Mouse (Mus musculus): ENCODE measurements around the gene Gm37240. TPM values are rescaled to one million over a fixed set of nuclear protein-coding genes. Genes with fewer than 3 reads are reported as not detected.

The Gm37240 gene
- polyA plus RNA-seq, 1 experiment from 2014 or later, result 1.1 TPM

DNA sequence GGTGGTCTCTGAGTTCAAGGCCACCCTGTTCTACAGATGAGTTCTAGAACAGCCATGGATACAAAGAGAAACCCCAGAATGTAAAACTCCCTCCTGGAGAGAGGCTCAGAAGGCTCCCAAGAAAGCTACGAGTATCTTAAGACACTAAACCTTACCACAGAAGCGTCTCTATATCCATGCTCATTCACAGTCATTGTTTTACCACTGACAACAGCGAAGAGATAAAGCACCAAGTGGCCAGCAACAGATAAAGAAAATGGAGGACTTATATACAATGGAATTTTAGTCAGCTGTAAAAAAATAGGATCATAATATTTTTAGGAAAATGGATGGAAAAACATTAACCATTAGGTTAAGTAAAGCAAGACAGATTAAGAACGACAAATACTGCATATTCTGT, 1382.1 kb downstream of the Gm37240 start:
- no peak overlapping the region for H3K4me2 ChIP-seq (replicated peaks)
- no peaks in the 10 kb centered on the region for H3K27me3 ChIP-seq (replicated peaks)
- H3K9ac ChIP-seq, result no peak overlapping the region
- 89% methylated on average over 4 of the region's 4 CpGs for WGBS
- no peak overlapping the region for H3K27ac ChIP-seq
- ATAC-seq (ENCODE audit: low FRiP score, low read depth), result no peak
- H3K4me3 ChIP-seq, result no peak overlapping the region
- H3K9me3 ChIP-seq, result no peaks in the 10 kb centered on the region
- peaks cover 8% of the 10 kb centered on the region; the same call in 1 of the 2 replicates for H3K4me1 ChIP-seq
- no peaks in the 10 kb centered on the region for H3K36me3 ChIP-seq

DNA sequence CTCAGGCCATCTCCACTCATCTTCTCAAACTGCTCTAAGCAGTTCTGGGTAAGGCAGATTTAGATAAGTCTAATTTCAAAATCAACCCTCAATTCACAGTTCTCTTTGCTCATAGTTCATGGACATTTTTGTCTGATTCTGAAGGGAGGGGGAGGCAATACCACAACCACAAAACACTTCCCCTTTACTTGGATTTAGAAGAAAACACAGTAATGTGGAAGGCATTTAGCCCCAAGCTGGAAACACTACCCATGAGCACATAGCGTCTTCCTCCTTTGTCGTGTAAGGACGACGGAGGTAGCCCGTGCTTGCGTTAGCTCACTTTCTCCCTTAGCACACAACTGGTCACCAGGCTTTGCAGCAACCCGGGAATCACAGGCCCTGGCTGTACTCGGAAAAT, 1383.0 kb downstream of the Gm37240 start:
- WGBS, result 93% methylated on average over 8 of the region's 8 CpGs
- Histone ChIP-seq H3K27me3 (replicated peaks) (no peaks in the 10 kb centered on the region), H3K4me3 (no peak overlapping the region), H3K27ac (no peak overlapping the region), H3K9me3 (no peaks in the 10 kb centered on the region), H3K36me3 (no peaks in the 10 kb centered on the region), H3K9ac (no peak overlapping the region), H3K4me2 (replicated peaks) (no peak overlapping the region), H3K4me1 (peaks cover 8% of the 10 kb centered on the region; the same call in 1 of the 2 replicates)
- ATAC-seq (ENCODE audit: low FRiP score, low read depth), result no peak

DNA sequence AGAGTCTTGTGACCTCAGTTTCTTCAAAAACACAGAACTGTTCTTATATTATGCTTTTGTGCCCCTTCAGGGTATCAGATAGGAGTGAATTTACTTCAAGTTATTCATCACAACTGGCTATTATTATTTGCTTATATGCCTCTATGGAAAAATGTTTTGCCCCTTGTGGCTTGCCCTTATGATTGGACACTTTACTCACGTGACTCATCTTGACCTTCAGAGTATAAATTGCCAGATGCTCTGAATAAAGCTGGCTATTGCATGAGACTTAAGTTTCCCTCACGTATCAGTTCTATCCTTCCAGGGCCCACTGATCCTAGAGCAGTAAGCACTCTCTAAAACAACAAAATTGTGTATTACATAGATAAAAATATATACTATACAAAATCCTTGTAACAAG, 1385.2 kb downstream of the Gm37240 start:
- ATAC-seq (ENCODE audit: low FRiP score, low read depth), result no peak
- Histone ChIP-seq H3K4me1 (peaks cover 8% of the 10 kb centered on the region; the same call in 1 of the 2 replicates), H3K27ac (no peak overlapping the region), H3K9ac (no peak overlapping the region), H3K27me3 (replicated peaks) (no peaks in the 10 kb centered on the region), H3K36me3 (no peaks in the 10 kb centered on the region), H3K4me3 (no peak overlapping the region), H3K4me2 (replicated peaks) (no peak overlapping the region), H3K9me3 (no peaks in the 10 kb centered on the region)
- WGBS, result 85% methylated on average over 2 of the region's 2 CpGs

DNA sequence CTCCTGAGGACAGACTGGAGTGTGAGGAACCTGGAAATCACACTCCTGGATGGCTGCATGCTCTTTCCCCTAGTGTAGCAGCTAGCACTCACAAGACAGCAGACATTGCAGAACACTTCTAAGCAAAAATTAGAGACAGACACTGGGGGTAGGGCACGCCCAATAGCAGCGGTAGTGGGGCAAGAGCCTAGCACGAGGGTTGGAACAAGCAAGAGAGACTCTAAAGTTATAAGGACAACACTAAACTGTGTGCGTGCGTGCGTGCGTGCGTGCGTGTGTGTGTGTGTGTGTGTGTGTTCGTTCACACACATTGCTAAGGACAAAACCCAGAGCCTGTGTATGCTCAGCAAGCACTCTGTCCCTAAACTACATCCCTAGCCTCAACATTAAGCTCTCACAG, 1386.8 kb downstream of the Gm37240 start:
- H3K4me3 ChIP-seq, result no peak overlapping the region
- no peak for ATAC-seq (ENCODE audit: low FRiP score, low read depth)
- no peak overlapping the region for H3K4me2 ChIP-seq (replicated peaks)
- H3K9ac ChIP-seq, result no peak overlapping the region
- no peaks in the 10 kb centered on the region for H3K9me3 ChIP-seq
- peaks cover 8% of the 10 kb centered on the region; the same call in 1 of the 2 replicates for H3K4me1 ChIP-seq
- no peak overlapping the region for H3K27ac ChIP-seq
- WGBS, result 66% methylated on average over 10 of the region's 10 CpGs
- no peaks in the 10 kb centered on the region for H3K27me3 ChIP-seq (replicated peaks)
- H3K36me3 ChIP-seq, result no peaks in the 10 kb centered on the region

DNA sequence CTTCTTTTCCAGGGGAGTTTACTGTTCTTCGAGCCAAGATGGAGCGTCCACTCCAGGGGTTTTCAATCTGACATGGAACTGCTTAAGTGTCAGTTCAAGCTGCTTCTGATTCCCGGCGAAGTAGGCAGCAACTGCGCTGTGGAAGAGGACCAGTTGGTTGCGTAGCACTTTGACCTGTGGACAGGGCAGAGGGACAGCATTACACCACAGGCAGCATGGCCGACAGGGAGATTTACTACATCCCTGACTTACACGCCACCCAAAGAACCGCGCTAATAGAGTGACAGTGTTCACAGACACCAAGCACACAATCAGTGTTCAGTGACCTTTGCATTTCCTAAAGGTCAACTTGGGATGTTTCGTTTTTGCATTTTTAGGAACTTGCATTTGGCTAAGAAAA, 1389.6 kb downstream of the Gm37240 start:
- H3K9me3 ChIP-seq, result no peaks in the 10 kb centered on the region
- H3K4me2 ChIP-seq (replicated peaks), result no peak overlapping the region
- no peak overlapping the region for H3K9ac ChIP-seq
- H3K4me3 ChIP-seq, result no peak overlapping the region
- H3K4me1 ChIP-seq, result peaks cover 8% of the 10 kb centered on the region; the same call in 1 of the 2 replicates
- H3K27me3 ChIP-seq (replicated peaks), result no peaks in the 10 kb centered on the region
- H3K36me3 ChIP-seq, result no peaks in the 10 kb centered on the region
- no peak overlapping the region for H3K27ac ChIP-seq
- 38% methylated on average over 11 of the region's 11 CpGs for WGBS
- no peak for ATAC-seq (ENCODE audit: low FRiP score, low read depth)

DNA sequence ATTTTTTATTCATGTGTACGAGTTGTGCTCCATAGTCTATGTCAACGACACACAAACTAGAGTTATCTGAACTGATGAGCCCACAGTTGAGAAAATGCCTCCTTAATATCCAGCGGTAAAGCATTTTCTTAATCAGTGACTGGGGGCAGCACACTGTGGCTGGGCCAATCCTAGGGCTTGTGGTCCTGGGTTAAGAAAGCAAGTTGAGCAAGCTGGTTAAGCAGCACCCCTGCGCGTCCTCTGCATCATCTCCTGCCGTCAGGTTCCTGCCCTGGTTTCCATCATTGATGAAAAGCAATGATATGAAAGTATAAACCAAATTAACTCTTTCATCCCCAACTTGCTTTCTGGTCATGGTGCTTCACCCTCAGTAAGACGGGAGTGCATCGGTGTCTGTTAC, 1394.7 kb downstream of the Gm37240 start:
- Histone ChIP-seq H3K9me3 (no peaks in the 10 kb centered on the region), H3K4me1 (peaks cover 3% of the 10 kb centered on the region; the same call in 1 of the 2 replicates), H3K36me3 (no peaks in the 10 kb centered on the region), H3K4me3 (no peak overlapping the region), H3K4me2 (replicated peaks) (no peak overlapping the region), H3K9ac (no peak overlapping the region), H3K27me3 (replicated peaks) (no peaks in the 10 kb centered on the region), H3K27ac (no peak overlapping the region)
- no peak for ATAC-seq (ENCODE audit: low FRiP score, low read depth)
- 95% methylated on average over 8 of the region's 8 CpGs for WGBS

DNA sequence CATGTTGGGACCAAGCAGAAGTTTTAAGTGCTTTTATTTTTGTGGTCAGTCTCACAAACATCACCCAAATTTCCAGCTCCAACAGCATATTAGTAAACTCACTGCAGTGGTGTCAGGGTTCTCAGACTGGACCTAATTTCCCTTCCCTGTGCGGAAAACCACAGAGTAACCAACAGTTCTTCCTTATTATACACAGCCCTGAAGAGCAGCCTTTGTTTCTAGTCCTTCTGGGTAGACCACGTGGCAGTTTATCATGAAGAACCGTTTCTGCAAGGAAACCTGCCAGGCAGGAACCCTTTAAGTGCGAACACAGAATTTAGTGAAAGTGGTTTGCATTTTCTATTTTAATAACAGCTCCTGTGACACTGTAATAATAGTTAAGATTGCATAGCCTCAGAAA, 1395.2 kb downstream of the Gm37240 start:
- ATAC-seq (ENCODE audit: low FRiP score, low read depth), result no peak
- Histone ChIP-seq H3K9ac (no peak overlapping the region), H3K27ac (no peak overlapping the region), H3K9me3 (no peaks in the 10 kb centered on the region), H3K27me3 (replicated peaks) (no peaks in the 10 kb centered on the region), H3K4me2 (replicated peaks) (no peak overlapping the region), H3K4me3 (no peak overlapping the region), H3K4me1 (peaks cover 7% of the 10 kb centered on the region; the same call in 1 of the 2 replicates), H3K36me3 (no peaks in the 10 kb centered on the region)
- WGBS, result 84% methylated on average over 4 of the region's 4 CpGs

DNA sequence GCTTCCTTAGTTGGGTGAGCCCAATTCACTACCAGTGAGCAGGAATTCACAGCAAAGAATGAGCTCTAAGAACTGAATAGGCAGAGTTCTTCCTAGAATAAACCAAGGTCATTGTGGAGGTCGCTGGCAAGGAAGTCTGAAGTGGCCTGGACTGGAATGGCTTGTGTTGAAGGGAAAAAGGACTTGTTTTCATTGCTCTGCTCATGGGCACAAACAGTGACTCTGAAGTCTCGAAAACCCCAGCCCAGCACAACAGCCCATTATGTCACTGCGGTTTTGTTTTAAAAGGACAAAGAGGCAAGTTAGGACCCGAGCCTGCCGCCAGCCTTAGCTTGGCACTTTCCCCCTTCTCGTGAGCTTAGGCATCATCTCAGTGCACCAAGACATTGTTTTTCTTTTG, 1398.6 kb downstream of the Gm37240 start:
- Histone ChIP-seq H3K9ac (no peak overlapping the region), H3K27ac (no peak overlapping the region), H3K36me3 (no peaks in the 10 kb centered on the region), H3K4me3 (no peak overlapping the region), H3K27me3 (replicated peaks) (no peaks in the 10 kb centered on the region), H3K4me1 (peaks cover 9% of the 10 kb centered on the region; the same call in 1 of the 2 replicates), H3K9me3 (no peaks in the 10 kb centered on the region), H3K4me2 (replicated peaks) (no peak overlapping the region)
- WGBS, result 40% methylated on average over 6 of the region's 6 CpGs
- no peak for ATAC-seq (ENCODE audit: low FRiP score, low read depth)

DNA sequence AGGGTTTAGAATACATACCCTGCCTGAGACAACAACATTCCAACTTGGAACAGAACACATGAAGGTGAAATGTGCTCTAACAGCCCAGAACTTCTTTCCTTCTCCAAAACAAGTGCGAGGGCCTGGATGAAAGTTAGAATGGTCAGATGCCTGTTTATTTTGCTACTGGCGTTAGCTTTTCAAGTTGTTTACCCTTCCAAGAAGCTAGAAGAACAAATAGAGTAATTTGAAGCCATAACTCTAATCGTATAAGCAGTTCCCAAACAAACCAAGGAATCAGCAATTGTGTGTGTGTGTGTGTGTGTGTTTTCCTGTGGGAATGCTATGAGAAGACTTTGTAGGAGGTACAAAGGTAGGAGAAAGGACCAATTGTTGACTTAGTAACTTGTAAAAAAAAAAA, 1402.4 kb downstream of the Gm37240 start:
- Histone ChIP-seq H3K36me3 (no peaks in the 10 kb centered on the region), H3K27ac (no peak overlapping the region), H3K27me3 (replicated peaks) (peaks cover 4% of the 10 kb centered on the region; the same call in 1 of the 2 replicates), H3K4me3 (no peak overlapping the region), H3K9ac (no peak overlapping the region), H3K4me1 (peaks cover 20% of the 10 kb centered on the region), H3K9me3 (no peaks in the 10 kb centered on the region), H3K4me2 (replicated peaks) (no peak overlapping the region)
- no peak for ATAC-seq (ENCODE audit: low FRiP score, low read depth)
- WGBS, result 63% methylated on average over 3 of the region's 3 CpGs

DNA sequence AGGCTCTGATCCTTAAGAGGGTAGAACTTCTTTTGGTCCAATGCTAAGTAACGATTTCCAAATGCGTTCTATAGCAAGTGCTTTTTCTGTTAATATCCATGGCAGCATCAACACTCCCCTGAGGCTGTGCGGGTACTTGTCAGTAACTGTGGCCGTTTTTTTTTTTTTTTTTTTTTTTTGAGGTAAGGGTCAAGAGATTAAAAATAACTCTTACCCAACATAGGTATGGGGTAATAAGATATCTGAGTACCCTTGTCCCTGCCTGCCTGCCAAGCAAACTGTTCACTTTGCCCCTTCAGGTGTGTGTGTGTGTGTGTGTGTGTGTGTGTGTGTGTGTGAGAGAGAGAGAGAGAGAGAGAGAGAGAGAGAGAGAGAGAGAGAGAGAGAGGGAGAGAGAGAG, 1403.0 kb downstream of the Gm37240 start:
- 68% methylated on average over 4 of the region's 4 CpGs for whole genome bisulfite sequencing
- H3K36me3 ChIP-seq, result no peaks in the 10 kb centered on the region
- no peaks in the 10 kb centered on the region for H3K9me3 ChIP-seq
- peaks cover 25% of the 10 kb centered on the region for H3K4me1 ChIP-seq
- no peak overlapping the region for H3K4me3 ChIP-seq
- H3K4me2 ChIP-seq (replicated peaks), result no peak overlapping the region
- H3K9ac ChIP-seq, result no peak overlapping the region
- ATAC-seq (ENCODE audit: low FRiP score, low read depth), result no peak
- H3K27ac ChIP-seq, result no peak overlapping the region
- peaks cover 4% of the 10 kb centered on the region; the same call in 1 of the 2 replicates for H3K27me3 ChIP-seq (replicated peaks)

DNA sequence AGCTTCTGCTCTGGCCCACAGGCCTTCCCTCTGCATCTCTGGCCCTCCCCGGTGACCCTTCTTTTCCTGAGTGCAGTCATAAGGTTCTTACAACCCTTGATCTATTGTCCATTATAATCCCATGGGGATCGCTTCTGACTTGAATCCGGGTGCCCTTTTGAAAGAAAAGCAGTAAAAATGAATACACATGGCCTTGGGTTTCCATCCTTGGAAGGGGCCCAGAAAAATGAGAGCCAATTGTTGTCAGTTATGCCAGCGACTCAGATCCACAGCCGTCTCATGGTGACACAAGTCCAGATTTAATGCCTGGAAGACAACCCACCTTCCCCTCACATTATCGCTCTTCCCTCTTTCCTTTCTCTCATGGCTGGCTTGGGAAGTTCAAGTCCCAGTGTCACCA, 1405.2 kb downstream of the Gm37240 start:
- Histone ChIP-seq H3K9ac (no peak overlapping the region), H3K4me1 (peaks cover 33% of the 10 kb centered on the region), H3K4me2 (replicated peaks) (no peak overlapping the region), H3K4me3 (no peak overlapping the region), H3K27ac (no peak overlapping the region), H3K9me3 (no peaks in the 10 kb centered on the region), H3K27me3 (replicated peaks) (peaks cover 18% of the 10 kb centered on the region), H3K36me3 (no peaks in the 10 kb centered on the region)
- ATAC-seq (ENCODE audit: low FRiP score, low read depth), result no peak
- 57% methylated on average over 6 of the region's 6 CpGs for WGBS

DNA sequence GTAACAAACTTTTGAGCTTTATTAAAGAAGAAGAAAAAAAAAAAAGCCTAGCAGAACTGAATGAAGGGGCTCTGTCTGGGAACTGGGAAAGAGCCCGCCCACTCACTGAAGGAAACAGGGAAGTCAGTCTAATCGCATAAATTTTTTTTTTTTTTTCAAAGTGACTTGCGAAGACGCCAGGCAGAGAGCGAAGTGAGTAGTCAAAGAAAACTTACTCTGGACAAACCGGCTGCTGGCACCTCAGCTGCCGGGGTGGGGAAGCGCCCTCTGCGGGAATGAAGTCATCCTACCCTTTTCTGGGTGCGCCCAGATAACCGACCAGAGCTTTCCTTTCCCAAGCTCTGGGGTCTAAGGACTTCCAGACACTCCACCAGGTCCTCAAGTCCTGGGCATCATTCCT, 1406.2 kb downstream of the Gm37240 start:
- no peaks in the 10 kb centered on the region for H3K36me3 ChIP-seq
- peaks cover 30% of the 10 kb centered on the region for H3K4me1 ChIP-seq
- peak overlapping the region; percentile 86; the same call in 1 of the 2 replicates for H3K9ac ChIP-seq
- peak overlapping the region; percentile 99 for H3K4me2 ChIP-seq (replicated peaks)
- no peak for ATAC-seq (ENCODE audit: low FRiP score, low read depth)
- no peak overlapping the region for H3K27ac ChIP-seq
- H3K4me3 ChIP-seq, result peak overlapping the region; percentile 64
- no peaks in the 10 kb centered on the region for H3K9me3 ChIP-seq
- H3K27me3 ChIP-seq (replicated peaks), result peaks cover 18% of the 10 kb centered on the region
- 2% methylated on average over 11 of the region's 11 CpGs for whole genome bisulfite sequencing

All from neural tube, embryonic 12.5 days (tissue).